Mouse (Mus musculus) retina, adult 2 months (tissue): ENCODE results near the gene Med17.

Experiments
- DNase-seq: peaks from one replicate; pipeline ENCODE4 v3.0.0-alpha.2; 2012; ENCODE audit warnings: low read depth, low spot score

Med17 gene

DNA sequence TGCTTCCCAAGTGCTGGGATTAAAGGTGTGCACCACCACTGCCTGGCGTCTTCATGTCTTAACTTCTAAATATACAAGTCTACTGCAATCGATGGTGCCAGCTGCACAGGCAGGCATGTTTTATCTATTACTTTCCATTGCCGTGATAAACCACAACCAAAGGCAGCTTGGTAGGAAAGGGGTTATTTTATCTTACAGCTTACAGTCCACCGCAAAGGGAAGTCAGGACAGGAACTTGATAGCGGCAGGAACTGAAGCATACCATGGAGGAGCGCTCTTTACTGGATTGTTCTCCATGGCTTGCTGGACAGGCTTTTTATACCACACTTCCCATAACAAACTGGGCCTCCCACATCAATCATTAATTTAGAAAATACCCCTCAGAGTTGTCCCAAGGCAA lies 9.5 kb upstream of the Med17 start:
- no peak for DNase-seq

DNA sequence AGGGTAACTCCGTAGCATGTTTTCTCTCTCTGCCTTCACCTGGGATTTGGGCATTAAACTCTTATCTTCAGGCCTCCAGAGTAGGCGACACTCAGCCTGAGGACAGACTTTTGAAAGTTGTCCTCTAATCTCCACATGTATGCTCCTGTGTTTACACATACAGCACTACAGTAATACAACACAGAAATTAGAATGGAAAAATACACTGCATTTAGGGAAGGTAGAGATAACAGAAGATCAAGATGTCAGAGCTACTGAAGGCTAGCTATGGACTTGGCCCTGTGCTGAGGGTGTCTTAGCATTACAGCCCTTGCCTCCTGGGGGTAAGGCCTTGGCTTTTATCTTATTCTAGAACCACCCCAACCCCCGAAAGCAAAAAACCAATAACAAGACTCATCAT lies 8.7 kb upstream of the Med17 start:
- no peak for DNase-seq

DNA sequence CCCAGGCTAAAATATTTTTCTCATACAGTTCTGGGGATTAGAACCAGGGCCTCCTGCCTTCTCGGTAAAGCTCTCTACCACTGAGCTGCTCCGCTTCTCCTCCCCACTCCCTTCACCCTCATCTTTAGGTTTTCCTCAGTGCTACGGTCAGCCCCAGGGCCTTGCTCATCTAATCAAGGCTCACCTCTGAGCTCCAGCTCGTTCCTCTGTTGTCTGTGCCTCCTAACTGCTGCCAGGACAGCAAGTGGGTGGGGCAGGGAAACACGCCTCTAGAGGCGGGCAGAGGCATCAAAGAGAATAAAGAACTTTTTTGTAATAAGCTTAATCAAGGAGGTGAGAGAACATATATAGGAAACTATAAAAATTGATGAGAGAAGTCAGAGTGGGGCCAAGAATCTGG lies 8.1 kb upstream of the Med17 start:
- no peak for DNase-seq

DNA sequence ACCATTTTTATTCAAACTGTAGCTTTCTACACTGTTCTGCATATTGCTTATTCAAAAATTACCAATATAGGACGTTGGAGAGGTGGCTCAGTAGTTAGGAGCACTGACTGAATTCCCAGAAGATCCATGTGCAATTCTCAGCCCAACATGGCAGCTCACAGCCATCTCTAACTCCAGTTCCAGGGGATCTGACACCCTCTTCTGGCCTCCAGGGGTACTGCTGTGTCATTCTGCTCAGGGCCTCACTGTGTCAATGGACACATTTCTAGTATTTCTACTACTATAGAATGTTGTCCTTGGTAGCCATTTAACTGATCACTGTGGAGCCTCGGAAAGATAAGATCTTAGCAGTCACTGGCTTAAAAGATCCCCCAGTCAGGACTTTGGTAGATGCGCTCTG lies 5.7 kb upstream of the Med17 start:
- no peak for DNase-seq

DNA sequence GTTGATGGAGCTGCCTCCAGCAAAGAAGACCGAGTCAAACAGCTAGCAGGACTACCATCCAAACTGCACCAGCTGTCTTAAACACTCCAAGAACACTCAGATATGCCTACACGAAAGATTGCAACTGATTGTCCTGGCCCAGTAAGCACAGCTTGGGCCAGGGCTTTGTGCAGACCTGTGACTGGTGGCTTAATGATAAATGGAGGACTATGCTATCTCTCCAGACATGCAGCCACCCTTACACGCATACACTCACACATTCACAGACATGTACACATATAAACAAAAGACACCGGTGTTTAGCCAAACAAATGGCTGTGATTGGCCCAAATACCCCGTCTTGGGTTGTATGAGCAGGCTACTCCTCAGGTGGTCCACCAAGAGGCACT lies 754 bp upstream of the Med17 start:
- DNase-seq, result no peak

DNA sequence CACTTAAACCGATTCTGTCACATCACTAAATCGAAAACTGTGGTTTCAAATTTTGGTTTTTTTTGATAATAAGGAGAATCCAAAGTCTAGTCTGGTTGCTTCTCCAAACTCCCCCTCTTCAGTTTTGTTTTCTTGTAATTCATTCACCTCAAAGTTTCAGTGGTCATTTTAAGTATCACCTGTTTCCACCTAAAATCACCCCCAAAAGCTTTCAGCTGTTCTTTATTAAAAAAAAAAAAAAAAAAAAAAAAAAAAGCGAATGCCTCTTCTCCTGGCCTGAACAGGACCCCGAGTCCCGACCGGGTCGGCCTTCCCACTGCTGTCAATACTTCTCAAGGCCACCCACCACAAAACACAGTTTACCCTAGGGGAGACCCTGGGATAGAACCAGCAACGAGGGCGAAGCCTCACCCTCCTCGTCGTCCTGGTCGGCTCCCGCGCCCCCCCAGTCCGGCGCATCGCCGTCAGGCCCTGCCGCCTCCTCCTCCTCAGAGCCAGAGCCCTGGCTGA lies 537 bp downstream of the Med17 start:
- DNase-seq, result no peak

DNA sequence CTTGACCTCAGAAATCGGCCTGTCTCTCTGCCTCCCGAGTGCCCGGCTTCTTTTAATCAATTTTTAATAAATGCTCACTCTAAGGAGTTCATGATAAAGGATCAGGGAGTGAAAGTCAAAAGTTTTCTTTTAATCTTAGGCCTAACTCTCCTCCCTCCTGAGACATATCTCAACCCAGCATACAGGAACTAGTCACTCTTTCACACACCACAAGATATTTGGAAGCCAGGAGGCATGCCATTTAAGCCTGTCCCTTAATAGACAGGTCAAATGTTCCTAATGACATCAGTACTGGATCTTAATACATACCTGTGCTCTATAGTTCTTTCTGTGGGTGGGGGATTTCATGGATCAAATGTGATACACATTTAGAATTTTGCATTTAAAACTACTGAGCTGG lies 1.4 kb downstream of the Med17 start:
- DNase-seq, result no peak

DNA sequence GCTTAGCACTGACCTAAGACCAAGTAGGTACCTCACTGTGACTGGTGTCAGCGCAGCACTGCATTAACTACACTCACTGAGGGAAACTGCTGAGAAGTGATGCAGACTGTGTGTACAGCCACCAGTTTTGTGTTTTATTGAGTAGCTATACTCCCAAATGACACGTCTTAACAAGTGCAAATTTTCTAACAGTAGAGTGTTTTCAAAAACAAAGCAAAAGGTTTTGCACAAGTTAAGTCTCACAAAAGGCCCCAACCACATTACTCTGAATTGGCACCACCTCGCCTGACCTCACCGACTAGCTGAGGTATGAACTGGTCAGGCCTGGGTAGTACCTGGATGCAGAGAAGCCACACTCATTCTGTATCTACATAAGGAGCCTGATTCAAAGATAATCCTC lies 2.9 kb downstream of the Med17 start:
- DNase-seq, result no peak

DNA sequence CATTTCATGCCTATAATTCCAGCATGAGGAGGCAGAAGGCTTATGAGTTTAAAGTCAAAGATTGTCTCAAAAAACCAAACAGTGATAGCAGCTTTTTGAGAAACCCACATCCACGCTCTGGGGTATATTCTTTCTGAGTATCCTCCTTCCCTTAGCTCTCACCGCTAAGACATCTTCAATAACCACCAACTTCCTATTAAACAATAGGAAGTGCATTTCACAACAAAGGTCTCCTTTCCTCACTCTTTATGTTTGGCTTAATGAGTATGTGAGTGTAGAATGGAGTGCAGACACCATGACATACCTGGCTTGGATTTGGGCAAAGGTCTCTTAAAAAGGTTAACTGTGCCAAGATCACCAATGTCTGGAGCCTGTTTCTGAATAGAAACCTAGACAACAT lies 5.8 kb downstream of the Med17 start:
- no peak for DNase-seq

DNA sequence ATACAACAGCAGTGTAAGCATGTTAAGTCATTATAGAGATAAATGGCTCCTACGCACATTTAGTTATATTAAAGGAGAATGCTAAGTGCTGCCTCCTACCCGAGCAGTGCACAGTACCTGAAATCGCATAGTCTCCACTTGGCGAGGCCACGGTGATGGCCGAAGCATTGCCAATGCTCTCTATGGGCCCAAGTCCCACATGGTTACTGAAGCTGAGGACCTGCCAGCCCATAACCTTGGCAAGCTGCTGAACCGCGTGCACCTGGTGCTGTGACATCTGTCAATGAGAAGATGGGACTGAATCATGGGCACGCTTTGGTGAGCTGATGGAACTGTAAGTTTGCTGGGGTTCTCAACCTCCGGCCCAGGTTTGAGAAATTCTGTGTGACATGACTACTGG lies 16.2 kb downstream of the Med17 start:
- DNase-seq, result no peak

DNA sequence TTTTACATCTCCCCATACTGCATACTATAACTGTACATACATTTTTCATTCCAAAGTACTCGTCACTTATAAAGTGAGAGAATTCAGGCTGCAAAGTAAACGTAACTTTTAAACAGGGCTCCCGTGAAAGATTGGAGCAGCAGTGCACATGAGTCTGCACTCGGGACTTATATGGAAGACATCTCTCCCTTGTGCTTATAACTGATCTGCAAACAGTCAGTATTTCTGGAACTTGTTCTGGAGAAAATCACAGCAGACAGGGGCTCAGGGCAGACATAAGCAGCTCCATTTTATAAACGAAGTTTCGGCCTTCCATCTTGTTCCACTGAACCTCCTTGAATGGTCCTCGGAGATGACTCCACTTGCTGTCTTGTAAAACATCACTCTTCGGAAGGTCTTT lies 17.8 kb downstream of the Med17 start:
- DNase-seq, result no peak

DNA sequence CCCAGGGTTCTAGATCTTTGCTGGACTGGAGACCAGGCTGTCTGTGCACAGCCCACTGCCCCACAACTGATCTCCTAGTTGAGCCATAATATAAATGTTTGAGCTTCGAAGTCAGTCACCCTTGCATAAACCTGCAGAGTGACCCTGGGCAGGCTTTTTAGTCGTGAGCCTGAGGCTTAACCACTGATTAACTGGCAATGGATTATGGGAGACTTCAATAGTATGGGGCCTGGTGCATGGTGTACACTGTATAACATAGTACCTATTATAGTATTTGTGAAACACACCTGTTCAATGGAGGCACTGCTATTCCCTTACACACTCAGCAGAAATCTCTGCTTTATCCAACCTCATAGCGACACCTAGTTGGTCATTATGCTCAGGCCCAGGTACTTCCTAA lies 23.5 kb downstream of the Med17 start:
- DNase-seq, result no peak

DNA sequence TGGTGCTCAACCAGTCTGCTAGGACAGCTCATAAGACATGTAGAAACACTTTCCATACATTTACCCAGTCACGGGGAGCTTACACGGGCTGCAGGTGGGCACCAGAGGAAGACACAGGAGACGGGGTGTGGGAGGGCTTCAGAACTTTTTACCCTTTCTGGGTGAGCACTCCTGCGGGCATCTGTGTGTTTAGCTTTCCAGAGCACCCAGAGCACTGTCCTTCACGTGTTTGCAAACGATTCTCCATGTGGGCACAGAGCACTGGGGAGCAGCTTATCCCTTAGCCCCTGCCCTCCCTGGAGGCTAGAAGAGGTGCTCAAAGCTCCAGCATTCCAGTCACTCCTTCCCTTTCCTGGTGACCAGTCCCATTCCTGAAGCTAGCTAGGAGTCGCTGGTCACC lies 25.2 kb downstream of the Med17 start:
- no peak for DNase-seq

DNA sequence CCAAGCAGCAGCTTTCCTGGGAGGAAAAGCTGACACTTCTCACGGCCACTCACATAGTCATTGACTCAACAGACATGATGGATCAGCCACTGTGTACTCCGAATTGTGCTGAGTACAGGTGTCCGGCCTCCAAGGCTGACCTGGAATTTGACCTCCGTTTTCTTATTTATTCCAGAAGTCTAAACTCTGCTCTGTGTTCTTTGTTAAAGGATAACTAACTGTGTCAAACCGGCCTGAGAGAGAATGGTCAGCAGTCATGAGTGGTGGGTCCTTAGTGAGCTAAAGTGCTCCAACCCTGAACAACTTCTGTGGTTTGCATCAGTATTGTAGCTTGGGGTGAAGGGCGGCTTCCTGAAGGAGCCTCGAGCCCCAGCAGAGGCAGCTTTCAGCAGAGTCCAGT lies 27.5 kb downstream of the Med17 start:
- no peak for DNase-seq

DNA sequence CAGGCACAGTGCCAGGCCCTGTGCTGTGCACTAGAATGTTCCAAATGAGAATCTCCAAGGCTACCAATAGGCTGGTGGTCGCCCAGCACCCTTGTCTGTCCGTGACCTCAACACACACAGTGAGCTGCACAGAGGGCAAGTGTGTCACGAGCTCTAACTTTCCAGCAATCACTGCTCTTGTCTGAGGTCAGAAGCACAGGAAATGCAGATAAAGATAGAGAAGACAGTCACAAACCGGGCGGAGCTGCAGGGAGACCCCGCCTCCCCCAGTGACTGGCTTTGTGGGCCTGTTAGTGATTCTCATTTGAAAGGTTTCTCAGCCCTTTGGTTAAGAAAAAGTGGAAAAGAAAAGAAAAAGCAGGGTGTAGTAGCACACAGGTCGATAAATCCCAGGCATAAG lies 29.4 kb downstream of the Med17 start:
- DNase-seq, result no peak

DNA sequence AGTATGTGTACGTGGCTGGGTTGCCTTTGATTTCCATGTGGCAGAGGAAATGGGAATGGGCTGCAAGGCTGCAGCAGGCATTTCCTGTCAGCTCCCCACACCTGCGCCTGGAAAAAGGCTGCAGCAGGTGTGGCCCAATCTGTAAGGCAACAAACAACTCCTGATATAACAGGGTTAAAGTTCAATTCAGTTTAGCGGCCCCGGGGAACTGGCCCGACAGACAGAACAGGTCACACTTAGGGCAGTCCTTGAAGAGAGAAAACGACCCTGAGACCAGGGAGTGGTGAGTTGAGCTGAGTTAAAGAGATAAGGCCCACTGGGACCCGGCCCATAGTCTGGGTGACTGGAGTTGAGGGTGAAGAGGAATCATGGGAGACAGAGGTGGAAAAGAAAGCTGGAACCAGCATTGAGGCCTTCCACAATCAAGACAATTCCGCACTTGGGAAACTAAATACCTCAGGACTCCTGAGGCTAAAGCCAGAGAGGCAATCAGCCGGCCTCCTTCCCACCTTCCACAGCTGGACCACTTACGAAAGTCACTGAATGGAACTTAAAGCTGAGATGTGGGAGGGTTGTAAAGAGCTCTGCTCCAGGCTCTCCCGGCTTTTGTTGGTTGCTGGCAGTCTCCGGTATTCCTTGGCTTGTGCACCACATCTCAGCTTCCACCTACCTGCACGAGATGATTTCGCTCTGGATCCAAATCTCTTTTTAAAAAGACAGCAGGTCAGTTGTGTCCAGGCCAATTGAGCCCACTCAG lies 34.2 kb downstream of the Med17 start:
- no peak for DNase-seq

DNA sequence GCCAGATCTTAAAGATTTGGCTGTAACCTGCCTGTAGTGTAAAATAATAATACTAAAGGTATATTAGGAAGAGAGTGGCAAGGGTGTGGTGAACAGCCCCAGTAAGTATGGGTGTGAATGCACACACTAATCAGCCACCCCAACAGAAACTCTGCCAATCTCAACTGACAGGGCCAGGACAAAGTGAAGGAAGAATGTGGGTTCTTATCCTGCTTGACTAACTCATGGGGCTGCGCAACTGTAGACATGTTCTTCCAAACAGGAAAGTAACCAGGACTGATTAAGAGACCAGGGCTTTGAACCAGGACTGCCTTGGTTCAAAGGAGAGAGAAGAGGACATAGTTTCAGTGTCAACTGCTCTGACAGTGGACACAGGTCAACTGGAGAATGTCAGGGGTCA lies 37.6 kb downstream of the Med17 start:
- DNase-seq, result no peak

DNA sequence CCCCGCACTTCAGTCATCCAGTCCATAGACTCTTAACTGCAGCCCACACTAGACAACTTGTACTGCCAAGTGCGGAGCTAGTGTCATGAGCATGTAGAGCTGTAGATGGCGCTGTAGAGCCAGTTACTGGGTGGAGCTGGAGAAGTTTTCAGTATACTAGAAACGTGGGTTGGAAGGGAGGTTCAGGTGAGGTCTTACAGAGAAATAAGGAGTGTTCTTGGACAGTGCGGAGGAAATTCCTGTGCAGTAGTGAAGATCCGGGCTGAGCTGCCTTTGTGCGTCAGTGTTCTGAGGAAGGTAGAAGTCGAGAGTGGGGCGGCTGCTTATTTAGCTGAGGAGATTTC lies 38.2 kb downstream of the Med17 start:
- no peak for DNase-seq

DNA sequence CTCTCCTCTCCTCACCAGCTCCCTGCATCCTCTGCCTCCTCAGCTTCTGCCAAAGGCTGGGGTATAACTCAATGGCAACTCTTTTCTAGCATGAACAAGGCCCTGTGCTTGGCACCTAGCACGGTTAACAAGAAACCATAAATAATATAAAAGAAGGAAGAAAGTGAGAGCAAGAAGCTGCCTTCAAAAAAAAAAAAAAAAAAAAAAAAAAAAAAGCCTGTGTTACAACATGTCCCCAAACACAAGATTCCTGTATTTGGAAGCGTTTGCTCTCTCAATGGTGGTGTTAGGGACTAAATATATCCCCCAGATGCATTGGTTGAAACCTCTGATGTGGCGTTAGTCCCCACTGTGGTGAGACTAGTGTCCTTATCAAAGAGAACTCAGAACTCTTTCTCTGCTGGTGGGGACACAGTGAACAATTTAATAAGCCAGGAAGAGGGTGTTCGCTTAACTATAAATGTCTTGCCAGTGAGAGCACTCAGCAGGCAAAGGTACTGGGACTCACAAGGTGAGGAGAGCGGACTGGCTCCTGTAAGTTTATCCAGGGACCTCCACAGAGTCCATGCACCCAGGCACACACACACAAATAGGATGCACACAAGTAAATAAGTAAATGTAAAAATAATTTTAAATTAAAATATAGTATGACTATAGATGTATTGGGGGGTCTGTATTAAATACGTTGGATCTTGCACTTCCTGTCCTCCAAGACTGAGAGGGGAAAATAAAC lies 38.7 kb downstream of the Med17 start:
- DNase-seq, result no peak

DNA sequence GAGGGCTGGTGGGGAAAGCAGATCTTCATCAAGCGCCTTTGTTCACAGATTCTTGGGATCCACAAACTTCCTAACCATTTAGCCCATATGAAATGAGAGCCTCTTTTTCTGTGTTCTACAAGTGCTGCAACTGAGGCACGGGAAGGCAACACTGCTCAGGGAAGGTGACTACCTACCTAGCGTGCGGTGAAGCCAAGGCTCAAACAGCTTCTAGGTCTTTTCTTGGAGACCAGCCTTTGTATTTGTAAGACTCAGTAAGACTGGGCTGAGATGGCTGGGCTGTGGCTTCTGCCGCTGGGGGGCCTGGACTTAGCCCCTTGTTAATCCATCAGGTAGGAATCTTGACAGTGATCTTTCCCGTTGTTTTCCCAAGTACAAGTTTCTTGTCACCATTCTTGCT lies 39.7 kb downstream of the Med17 start:
- no peak for DNase-seq

DNA sequence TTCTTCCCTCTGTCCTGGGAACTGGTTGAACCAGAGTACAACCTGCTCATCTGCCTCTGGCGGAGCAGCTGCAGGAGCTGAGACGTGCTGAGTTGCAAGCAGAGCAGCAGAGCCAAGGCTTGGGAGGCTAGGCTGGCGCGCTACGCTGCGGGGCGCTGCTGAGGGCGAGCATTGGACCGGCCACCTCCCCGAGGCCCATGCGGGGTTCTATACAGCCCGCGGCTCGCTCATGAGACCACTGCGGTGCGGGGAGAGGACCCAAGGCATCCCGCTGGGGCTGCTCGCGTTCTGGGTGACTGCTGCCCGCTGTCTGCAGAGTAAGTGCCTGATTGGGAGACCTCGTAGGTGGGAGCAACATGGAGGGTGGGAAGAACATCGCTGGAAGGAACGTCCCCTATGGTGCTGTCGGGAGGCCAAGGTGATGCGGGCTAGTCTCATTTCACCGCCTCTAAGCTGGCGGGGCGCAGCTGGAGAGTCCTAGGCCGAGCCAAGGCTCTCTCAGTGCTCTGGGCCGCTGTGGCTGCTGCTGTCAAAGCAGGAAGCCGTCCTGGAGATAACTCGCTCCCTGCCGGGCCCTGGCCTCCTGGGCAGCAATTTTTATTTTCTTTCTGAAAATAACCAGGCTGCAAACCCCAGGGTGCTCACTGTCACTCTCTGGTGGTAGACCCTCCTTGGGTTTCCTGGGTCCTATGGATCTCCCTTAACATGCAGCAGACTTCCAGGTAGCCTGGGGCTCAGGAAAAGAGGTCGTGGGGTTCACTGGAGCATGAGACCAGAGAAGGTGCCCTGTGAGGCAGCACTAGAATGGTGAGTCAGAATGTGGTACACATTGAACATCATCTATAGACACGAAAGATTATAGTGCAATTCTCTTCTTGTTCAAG lies 40.4 kb downstream of the Med17 start, which contains the start of gene Vstm5:
Gene Vstm5, plus strand, starts transcription at position 4 of the 884 bp plus-strand sequence.
- no peak for DNase-seq

DNA sequence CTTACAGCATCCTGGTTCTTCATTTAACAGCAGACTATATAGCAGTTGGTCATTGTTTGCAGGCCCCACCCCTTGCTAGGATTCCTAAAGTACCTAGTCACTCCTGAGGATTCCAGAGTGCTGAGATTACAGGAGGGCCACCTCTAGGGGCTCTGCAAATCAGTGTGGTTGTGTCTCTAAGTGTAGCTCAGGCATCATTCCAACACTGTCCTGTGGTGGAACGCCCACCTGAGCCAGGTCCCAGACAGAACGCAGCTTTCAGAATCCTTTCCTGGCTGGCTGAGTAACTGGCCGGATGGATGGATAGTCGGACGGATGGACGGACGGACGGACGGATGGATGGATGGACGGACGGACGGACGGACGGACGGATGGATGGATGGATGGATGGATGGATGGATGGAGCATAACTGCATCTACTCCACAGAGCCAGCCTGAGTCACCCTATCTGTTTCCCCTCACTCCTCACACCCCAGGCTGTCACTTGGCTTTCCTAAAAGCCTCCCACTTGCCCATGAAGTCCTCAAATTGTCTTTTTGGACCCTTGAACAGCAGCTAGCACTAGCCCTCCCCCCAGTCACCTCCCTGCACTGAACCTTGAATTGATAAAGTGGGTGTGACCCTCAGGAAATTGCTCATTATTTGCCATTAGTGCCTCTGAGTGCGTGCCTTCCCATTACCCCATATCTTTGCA lies 41.3 kb downstream of the Med17 start:
- DNase-seq, result no peak
